Mouse (Mus musculus): Measurements from ENCODE around the gene D030056L22Rik. TPM values are rescaled to one million over a fixed set of nuclear protein-coding genes. Genes with fewer than 3 reads are reported as not detected.
"Not testable (repeated sequence)": the region's sequence is repeated elsewhere in the genome, so short reads cannot be mapped to it uniquely, and the experiment has no call there.

The D030056L22Rik gene
- polyA plus RNA-seq, 1 experiment from 2014 or later: 36.5 TPM

DNA sequence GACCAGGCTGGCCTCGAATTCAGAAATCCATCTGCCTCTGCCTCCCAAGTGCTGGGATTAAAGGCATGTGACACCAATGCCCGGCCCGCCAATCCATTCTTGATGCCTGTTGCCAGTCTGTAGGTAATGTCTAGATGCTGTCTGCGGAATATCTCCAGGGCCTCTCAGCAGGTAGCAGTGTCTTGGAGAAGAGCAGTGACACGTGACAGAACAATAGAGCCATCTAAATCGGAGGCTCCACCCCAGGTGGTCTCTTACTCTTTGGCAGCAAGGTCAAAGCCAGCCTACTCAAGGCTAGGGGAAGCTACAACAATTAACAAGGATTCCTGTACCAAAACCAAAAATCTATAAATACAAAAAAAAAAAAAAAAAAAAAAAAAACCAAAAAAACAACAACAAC, 2.1 kb upstream of the D030056L22Rik start:
- ATAC-seq (ENCODE audit: insufficient number of reproducible peaks, insufficient read depth, low FRiP score, low read depth): no peak
- no peak overlapping the region for H3K27ac ChIP-seq (replicated peaks in 1 of 2; ENCODE audit: control insufficient read depth in 1 of 2, insufficient read depth in 1 of 2, low read depth in 2 of 2, low read length in 2 of 2)
- H3K9me3 ChIP-seq (ENCODE audit: control insufficient read depth, low read length): no peaks in the 10 kb centered on the region
- H3K4me1 ChIP-seq (ENCODE audit: control insufficient read depth in 2 of 2, insufficient read depth in 2 of 2, low read length in 2 of 2): peaks cover 7 to 18% of the 10 kb centered on the region in 2 experiments
- H3K4me3 ChIP-seq (ENCODE audit: control insufficient read depth in 1 of 2, insufficient read depth in 1 of 2, low read depth in 1 of 2, low read length in 2 of 2): no peak overlapping the region
- H3K36me3 ChIP-seq (ENCODE audit: control insufficient read depth, insufficient read depth, low read length): 0 out of 2 replicates have a peak, but pooled peaks cover 7% of the 10 kb centered on the region
- H3K4me2 ChIP-seq (ENCODE audit: low read length): no peak overlapping the region
- H3K27me3 ChIP-seq (ENCODE audit: control insufficient read depth, insufficient read depth, low read length): no peaks in the 10 kb centered on the region
- 71% methylated on average over 6 of the region's 6 CpGs for WGBS
- no peak overlapping the region for H3K9ac ChIP-seq (ENCODE audit: low read length)

DNA sequence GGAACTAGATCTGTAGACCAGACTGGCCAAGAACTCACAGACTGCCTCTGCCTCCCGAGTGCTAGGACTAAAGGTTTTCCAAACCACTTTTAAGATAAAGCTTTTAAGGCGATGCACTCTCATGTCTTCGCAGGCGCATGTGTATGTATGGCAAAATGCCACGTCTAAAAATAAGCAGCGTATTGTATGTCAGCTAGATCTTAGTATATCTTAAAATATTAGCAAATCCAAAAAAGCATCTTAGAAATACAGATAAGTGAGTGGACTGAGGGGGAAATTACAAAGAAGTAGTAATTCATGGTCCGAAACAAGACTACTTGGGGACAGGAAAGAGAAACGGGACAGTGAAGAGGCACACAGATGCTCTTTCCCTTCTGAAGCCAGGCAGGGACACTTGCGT, 1.4 kb upstream of the D030056L22Rik start:
- Histone ChIP-seq H3K36me3 (ENCODE audit: control insufficient read depth, insufficient read depth, low read length) (0 out of 2 replicates have a peak, but pooled peaks cover 7% of the 10 kb centered on the region), H3K27ac (replicated peaks in 1 of 2; ENCODE audit: control insufficient read depth in 1 of 2, insufficient read depth in 1 of 2, low read depth in 2 of 2, low read length in 2 of 2) (no peak overlapping the region), H3K9ac (ENCODE audit: low read length) (no peak overlapping the region), H3K4me2 (ENCODE audit: low read length) (no peak overlapping the region), H3K4me3 (ENCODE audit: control insufficient read depth in 1 of 2, insufficient read depth in 1 of 2, low read depth in 1 of 2, low read length in 2 of 2) (no peak overlapping the region), H3K27me3 (ENCODE audit: control insufficient read depth, insufficient read depth, low read length) (no peaks in the 10 kb centered on the region), H3K4me1 (ENCODE audit: control insufficient read depth in 2 of 2, insufficient read depth in 2 of 2, low read length in 2 of 2) (peaks cover 7 to 18% of the 10 kb centered on the region in 2 experiments), H3K9me3 (ENCODE audit: control insufficient read depth, low read length) (no peaks in the 10 kb centered on the region)
- no peak for ATAC-seq (ENCODE audit: insufficient number of reproducible peaks, insufficient read depth, low FRiP score, low read depth)
- WGBS: 76% methylated on average over 9 of the region's 9 CpGs

DNA sequence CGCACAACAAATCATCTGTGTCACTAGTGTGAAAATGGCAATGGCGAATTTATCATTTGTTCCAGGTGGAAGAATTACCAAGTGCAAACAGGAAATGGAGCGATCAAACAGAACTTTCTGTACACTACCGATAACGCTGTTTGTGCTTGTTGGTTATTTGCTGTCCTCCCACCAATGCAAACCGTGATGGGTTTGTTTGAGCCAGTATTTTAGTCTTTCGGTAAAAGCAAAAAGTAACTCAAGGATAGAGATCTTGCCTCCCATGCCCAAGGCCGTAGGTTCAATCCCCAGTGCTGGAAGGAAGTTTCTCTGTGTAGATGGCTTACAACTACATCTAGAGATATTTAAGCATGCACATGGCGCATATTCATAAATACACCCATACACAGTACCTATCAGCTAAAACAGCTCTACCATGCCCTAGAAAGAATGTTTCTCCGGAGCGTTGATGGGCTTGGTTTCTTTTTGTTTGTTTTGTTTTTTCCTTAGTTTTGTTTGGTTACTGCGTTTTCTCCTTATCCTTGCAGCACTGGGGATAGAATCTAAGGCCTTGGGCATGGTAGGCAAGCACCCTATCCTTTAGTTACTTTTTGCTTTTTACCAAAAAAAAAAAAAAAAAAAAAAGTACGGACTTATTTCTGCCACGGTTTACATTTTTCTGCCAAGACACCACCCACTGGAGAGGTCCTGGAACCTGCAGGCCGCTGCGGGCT, 684 bp upstream of the D030056L22Rik start:
- Histone ChIP-seq H3K4me3 (ENCODE audit: control insufficient read depth in 1 of 2, insufficient read depth in 1 of 2, low read depth in 1 of 2, low read length in 2 of 2) (peak overlapping the region; percentile 68 to 98), H3K27ac (replicated peaks in 1 of 2; ENCODE audit: control insufficient read depth in 1 of 2, insufficient read depth in 1 of 2, low read depth in 2 of 2, low read length in 2 of 2) (peak overlapping the region; percentile 97 to 99), H3K36me3 (ENCODE audit: control insufficient read depth, insufficient read depth, low read length) (0 out of 2 replicates have a peak, but pooled peaks cover 4% of the 10 kb centered on the region), H3K4me2 (ENCODE audit: low read length) (peak overlapping the region; percentile 85), H3K9me3 (ENCODE audit: control insufficient read depth, low read length) (no peaks in the 10 kb centered on the region), H3K9ac (ENCODE audit: low read length) (peak overlapping the region; percentile 82), H3K27me3 (ENCODE audit: control insufficient read depth, insufficient read depth, low read length) (no peaks in the 10 kb centered on the region), H3K4me1 (ENCODE audit: control insufficient read depth in 2 of 2, insufficient read depth in 2 of 2, low read length in 2 of 2) (peaks cover 11 to 21% of the 10 kb centered on the region in 2 experiments)
- WGBS: 57% methylated on average over 16 of the region's 16 CpGs
- ATAC-seq (ENCODE audit: insufficient number of reproducible peaks, insufficient read depth, low FRiP score, low read depth): no peak

DNA sequence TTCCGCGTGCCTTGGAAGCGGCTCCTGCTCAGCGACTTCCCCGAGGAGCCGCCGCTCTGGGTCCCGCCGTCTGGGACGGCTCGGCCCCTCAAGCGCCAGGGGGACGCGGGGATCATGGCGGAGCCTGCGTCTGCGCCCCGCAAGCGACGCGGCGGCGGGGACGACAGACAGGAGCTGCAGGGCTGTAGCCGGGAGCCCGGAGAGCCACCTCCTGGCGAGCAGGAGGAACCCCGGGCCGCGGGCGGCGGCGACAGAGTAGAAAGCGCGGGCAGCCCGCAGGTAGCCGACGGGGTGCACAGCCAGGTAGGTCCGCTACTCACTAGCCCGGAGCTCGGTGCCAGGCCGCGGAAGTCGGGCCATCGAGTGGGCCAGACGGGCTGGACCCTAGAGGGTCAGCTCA, 364 bp downstream of the D030056L22Rik start:
- ATAC-seq (ENCODE audit: insufficient number of reproducible peaks, insufficient read depth, low FRiP score, low read depth): peak; percentile 40
- WGBS: under 1% methylated on average over 36 of the region's 46 CpGs
- peak overlapping the region; percentile 68 to 98 for H3K4me3 ChIP-seq (ENCODE audit: control insufficient read depth in 1 of 2, insufficient read depth in 1 of 2, low read depth in 1 of 2, low read length in 2 of 2)

DNA sequence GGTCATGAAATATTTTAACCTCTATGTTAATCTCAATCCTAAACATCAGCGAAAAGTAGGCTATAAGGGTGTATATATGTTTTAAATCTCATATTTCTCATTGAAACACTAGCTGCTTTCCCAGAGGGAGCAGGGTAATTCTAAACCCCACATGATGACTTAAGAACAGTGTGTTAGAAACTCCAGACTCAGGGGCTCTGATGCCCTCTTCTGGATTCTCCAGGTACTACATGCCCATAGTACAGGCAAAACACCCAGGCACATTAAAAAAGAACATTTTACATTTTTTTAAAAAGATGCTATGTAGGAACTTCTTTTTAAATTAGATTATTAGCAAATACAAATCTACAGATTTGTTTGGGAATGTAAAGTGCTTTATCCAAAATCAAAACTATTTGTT, 3.4 kb downstream of the D030056L22Rik start:
- H3K27me3 ChIP-seq (ENCODE audit: control insufficient read depth, insufficient read depth, low read length): no peaks in the 10 kb centered on the region
- no peak overlapping the region for H3K4me3 ChIP-seq (ENCODE audit: control insufficient read depth in 1 of 2, insufficient read depth in 1 of 2, low read depth in 1 of 2, low read length in 2 of 2)
- H3K9ac ChIP-seq (ENCODE audit: low read length): no peak overlapping the region
- peaks cover 11 to 25% of the 10 kb centered on the region in 2 experiments for H3K4me1 ChIP-seq (ENCODE audit: control insufficient read depth in 2 of 2, insufficient read depth in 2 of 2, low read length in 2 of 2)
- no peak for ATAC-seq (ENCODE audit: insufficient number of reproducible peaks, insufficient read depth, low FRiP score, low read depth)
- no peaks in the 10 kb centered on the region for H3K9me3 ChIP-seq (ENCODE audit: control insufficient read depth, low read length)
- peaks cover 13% of the 10 kb centered on the region; the same call in 1 of the 2 replicates for H3K36me3 ChIP-seq (ENCODE audit: control insufficient read depth, insufficient read depth, low read length)
- 26% methylated on average over 1 of the region's 1 CpGs for WGBS
- peak overlapping the region in 1 of 2 experiments; percentile 53; a peak in 1 of 4 replicates for H3K27ac ChIP-seq (replicated peaks in 1 of 2; ENCODE audit: control insufficient read depth in 1 of 2, insufficient read depth in 1 of 2, low read depth in 2 of 2, low read length in 2 of 2)
- no peak overlapping the region for H3K4me2 ChIP-seq (ENCODE audit: low read length)

More for the DNA sequence above, 364 bp downstream of the D030056L22Rik start:
- Histone ChIP-seq H3K4me1 (ENCODE audit: control insufficient read depth in 2 of 2, insufficient read depth in 2 of 2, low read length in 2 of 2) (peaks cover 11 to 21% of the 10 kb centered on the region in 2 experiments), H3K4me2 (ENCODE audit: low read length) (peak overlapping the region; percentile 85), H3K9ac (ENCODE audit: low read length) (peak overlapping the region; percentile 82), H3K27ac (replicated peaks in 1 of 2; ENCODE audit: control insufficient read depth in 1 of 2, insufficient read depth in 1 of 2, low read depth in 2 of 2, low read length in 2 of 2) (peak overlapping the region; percentile 85 to 97)
- not testable (repeated sequence) for H3K9me3 ChIP-seq (ENCODE audit: control insufficient read depth, low read length); H3K36me3 ChIP-seq (ENCODE audit: control insufficient read depth, insufficient read depth, low read length); H3K27me3 ChIP-seq (ENCODE audit: control insufficient read depth, insufficient read depth, low read length)

DNA sequence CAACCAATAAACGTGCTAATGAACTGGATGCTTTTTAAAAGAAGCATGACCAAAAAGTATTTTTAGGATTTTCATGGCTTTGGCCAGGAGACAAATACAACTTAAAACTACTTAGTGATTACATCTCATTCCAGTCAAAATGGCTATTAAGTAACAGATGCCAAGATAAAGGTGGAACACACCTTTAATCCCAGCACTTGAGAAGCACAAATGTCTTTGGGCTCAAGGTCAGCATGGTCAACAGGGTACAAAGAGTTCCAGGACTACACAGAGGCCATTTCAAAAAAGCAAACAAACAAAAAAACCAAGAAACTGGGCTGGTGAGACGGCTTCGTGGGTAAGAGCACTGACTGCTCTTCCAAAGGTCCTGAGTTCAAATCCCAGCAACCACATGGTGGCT, 7.3 kb downstream of the D030056L22Rik start:
- H3K4me1 ChIP-seq (ENCODE audit: control insufficient read depth in 2 of 2, insufficient read depth in 2 of 2, low read length in 2 of 2): peaks cover 3 to 12% of the 10 kb centered on the region in 2 experiments; a peak in 2 of 4 replicates
- no peaks in the 10 kb centered on the region for H3K27me3 ChIP-seq (ENCODE audit: control insufficient read depth, insufficient read depth, low read length)
- no peak overlapping the region for H3K4me2 ChIP-seq (ENCODE audit: low read length)
- peaks cover 13% of the 10 kb centered on the region; the same call in 1 of the 2 replicates for H3K36me3 ChIP-seq (ENCODE audit: control insufficient read depth, insufficient read depth, low read length)
- H3K27ac ChIP-seq (replicated peaks in 1 of 2; ENCODE audit: control insufficient read depth in 1 of 2, insufficient read depth in 1 of 2, low read depth in 2 of 2, low read length in 2 of 2): no peak overlapping the region
- no peaks in the 10 kb centered on the region for H3K9me3 ChIP-seq (ENCODE audit: control insufficient read depth, low read length)
- no peak for ATAC-seq (ENCODE audit: insufficient number of reproducible peaks, insufficient read depth, low FRiP score, low read depth)
- 84% methylated on average over 3 of the region's 3 CpGs for WGBS
- no peak overlapping the region for H3K9ac ChIP-seq (ENCODE audit: low read length)
- no peak overlapping the region for H3K4me3 ChIP-seq (ENCODE audit: control insufficient read depth in 1 of 2, insufficient read depth in 1 of 2, low read depth in 1 of 2, low read length in 2 of 2)

DNA sequence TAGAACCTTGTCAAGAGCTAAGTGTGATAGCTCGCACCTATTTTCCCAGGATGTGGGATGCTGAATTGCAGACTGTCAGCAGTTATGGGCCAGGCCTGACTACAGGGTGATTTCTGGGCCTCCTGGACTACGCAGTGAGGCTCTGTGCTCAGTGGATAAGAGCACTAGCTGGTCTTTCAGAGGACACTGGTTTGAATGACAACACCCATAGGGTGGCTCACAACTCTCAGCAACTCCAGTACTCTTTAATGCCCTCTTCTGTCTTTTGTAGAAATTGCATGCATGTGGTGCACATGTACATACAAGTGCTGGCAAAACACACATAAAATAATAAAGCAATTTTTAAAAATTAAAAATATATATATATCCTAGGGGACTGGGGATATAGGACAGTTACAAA, 12.2 kb downstream of the D030056L22Rik start:
- Histone ChIP-seq H3K4me3 (ENCODE audit: control insufficient read depth in 1 of 2, insufficient read depth in 1 of 2, low read depth in 1 of 2, low read length in 2 of 2) (no peak overlapping the region), H3K9ac (ENCODE audit: low read length) (no peak overlapping the region), H3K27ac (replicated peaks in 1 of 2; ENCODE audit: control insufficient read depth in 1 of 2, insufficient read depth in 1 of 2, low read depth in 2 of 2, low read length in 2 of 2) (no peak overlapping the region), H3K36me3 (ENCODE audit: control insufficient read depth, insufficient read depth, low read length) (no peaks in the 10 kb centered on the region), H3K9me3 (ENCODE audit: control insufficient read depth, low read length) (no peaks in the 10 kb centered on the region), H3K4me1 (ENCODE audit: control insufficient read depth in 2 of 2, insufficient read depth in 2 of 2, low read length in 2 of 2) (peaks cover 1 to 3% of the 10 kb centered on the region in 2 experiments), H3K4me2 (ENCODE audit: low read length) (no peak overlapping the region), H3K27me3 (ENCODE audit: control insufficient read depth, insufficient read depth, low read length) (no peaks in the 10 kb centered on the region)
- 71% methylated on average over 2 of the region's 2 CpGs for WGBS
- no peak for ATAC-seq (ENCODE audit: insufficient number of reproducible peaks, insufficient read depth, low FRiP score, low read depth)
